In the genomic region with DNA sequence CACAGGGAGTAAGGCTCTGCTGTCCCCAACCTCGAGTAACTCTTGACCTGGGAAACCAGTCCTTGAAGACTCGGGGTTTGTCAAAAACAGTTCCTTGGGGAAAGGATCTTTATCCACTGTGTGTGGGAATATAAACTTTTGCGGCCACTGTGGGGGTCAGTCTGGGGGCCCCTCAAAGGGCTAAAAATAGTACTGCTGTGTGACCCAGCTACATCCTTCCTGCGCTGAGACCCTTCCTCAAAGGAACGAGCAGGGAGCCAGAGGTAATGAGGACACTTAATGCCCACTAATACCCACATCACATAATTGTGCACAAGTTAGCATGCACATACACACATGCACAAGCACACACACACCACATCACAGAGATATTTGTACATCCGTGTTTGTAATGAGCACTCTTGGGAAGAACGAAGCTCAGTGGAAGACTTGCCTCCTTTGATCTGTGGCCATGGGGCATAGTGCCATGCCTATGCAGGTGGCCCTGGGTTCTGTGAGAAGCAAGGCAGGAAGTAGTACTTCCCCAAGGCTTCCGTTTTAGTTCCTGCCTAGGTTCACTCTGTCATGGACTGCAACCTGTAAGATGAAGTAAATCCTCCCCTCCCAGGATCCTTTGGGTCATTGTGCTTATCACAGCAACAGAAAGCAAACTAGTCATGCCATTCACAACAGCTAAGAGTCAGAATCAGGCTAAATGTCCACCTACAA, we compare ENCODE assay signal across 16 mouse cellular contexts. TPM values are rescaled to one million over a fixed set of nuclear protein-coding genes. Genes with fewer than 3 reads are reported as not detected.
A peak's percentile ranks its signal among the peaks of the same experiment; 100 is the strongest.
DNase-seq lines count a peak whose midpoint lies in the region; ATAC-seq and TF ChIP-seq lines count a peak whose summit lies in the region.
"Had no signal": no experiment of that assay in that cellular context is flagged by ENCODE, and none has a peak within 500 bp of the region (broad histone marks: within the 10 kb centered on the region; RNA-seq: fewer than 3 reads in every experiment).

No protein-coding gene starts in this region.

- H3K9me3 ChIP-seq in kidney, embryonic 16.5 days (ENCODE audit: low read length), result no peaks in the 10 kb centered on the region
- H3K9me3 ChIP-seq in intestine, embryonic 16.5 days (ENCODE audit: control insufficient read depth, low read length), result no peaks in the 10 kb centered on the region
- H3K9me3 ChIP-seq: forebrain, embryonic 15.5 days; limb, embryonic 13.5 days; midbrain, embryonic 13.5 days had no signal

- H3K9ac ChIP-seq in kidney, embryonic 16.5 days (replicated peaks; ENCODE audit: low read length), result no peak overlapping the region
- no peak overlapping the region for H3K9ac ChIP-seq in intestine, embryonic 16.5 days (ENCODE audit: low read depth, low read length)
- H3K9ac ChIP-seq: forebrain, embryonic 15.5 days; hindbrain, embryonic 14.5 days; limb, embryonic 13.5 days; midbrain, embryonic 13.5 days had no signal

- no peaks in the 10 kb centered on the region for H3K36me3 ChIP-seq in kidney, embryonic 16.5 days (ENCODE audit: insufficient read depth, low read length)
- no peaks in the 10 kb centered on the region for H3K36me3 ChIP-seq in intestine, embryonic 16.5 days (ENCODE audit: control insufficient read depth, insufficient read depth, low read length)
- H3K36me3 ChIP-seq: forebrain, embryonic 15.5 days; limb, embryonic 13.5 days; midbrain, embryonic 13.5 days had no signal

- peak; percentile 23 for DNase-seq in kidney, postnatal 10 days
- peak; percentile 46 to 47 for DNase-seq in B cell, adult 2 months
- DNase-seq in adrenal gland, postnatal 14 days, result peak; percentile 76
- DNase-seq in layer of hippocampus, adult 2 months (ENCODE audit: low spot score in 2 of 2), result no peak
- DNase-seq in neural tube, embryonic 10.5 days (ENCODE audit: extremely low spot score, low spot score), result no peak
- DNase-seq: cerebellum, adult 18-20 months; layer of hippocampus, adult 9-11 months had no signal

- ATAC-seq in kidney, embryonic 16.5 days (ENCODE audit: low FRiP score, low TSS enrichment), result no peak
- peak; percentile 57 for ATAC-seq in neutrophil, adult 5-6 weeks (ENCODE audit: extremely low read depth, insufficient number of reproducible peaks, low FRiP score, poor library complexity, severe bottlenecking)
- no peak for ATAC-seq in intestine, embryonic 16.5 days
- ATAC-seq: forebrain, embryonic 15.5 days; midbrain, embryonic 13.5 days had no signal

- WGBS in kidney, embryonic 16.5 days, result 61% methylated on average over 8 of the region's 8 CpGs
- 72% methylated on average over 8 of the region's 8 CpGs for WGBS in intestine, embryonic 16.5 days

- no peaks in the 10 kb centered on the region for H3K4me1 ChIP-seq in kidney, embryonic 16.5 days (ENCODE audit: insufficient read depth, low read length)
- no peaks in the 10 kb centered on the region for H3K4me1 ChIP-seq in intestine, embryonic 16.5 days (ENCODE audit: control insufficient read depth, insufficient read depth, low read length)
- H3K4me1 ChIP-seq: forebrain, embryonic 15.5 days; limb, embryonic 13.5 days; midbrain, embryonic 13.5 days had no signal

- no peaks in the 10 kb centered on the region for H3K27me3 ChIP-seq in kidney, embryonic 16.5 days (ENCODE audit: insufficient read depth, low read length)
- H3K27me3 ChIP-seq in intestine, embryonic 16.5 days (replicated peaks; ENCODE audit: control insufficient read depth, insufficient read depth, low read length), result no peaks in the 10 kb centered on the region
- H3K27me3 ChIP-seq: forebrain, embryonic 15.5 days; limb, embryonic 13.5 days; midbrain, embryonic 13.5 days had no signal

- no peak overlapping the region for H3K4me2 ChIP-seq in kidney, embryonic 16.5 days (replicated peaks; ENCODE audit: low read depth, low read length)
- H3K4me2 ChIP-seq in intestine, embryonic 16.5 days (ENCODE audit: low read depth, low read length), result no peak overlapping the region
- H3K4me2 ChIP-seq: forebrain, embryonic 15.5 days; heart, embryonic 11.5 days; hindbrain, embryonic 14.5 days; limb, embryonic 13.5 days; midbrain, embryonic 13.5 days had no signal

- no peak overlapping the region for H3K4me3 ChIP-seq in kidney, embryonic 16.5 days (ENCODE audit: low read length)
- H3K4me3 ChIP-seq in layer of hippocampus, adult 2 months, result no peak overlapping the region
- no peak overlapping the region for H3K4me3 ChIP-seq in intestine, embryonic 16.5 days (ENCODE audit: low read length)
- H3K4me3 ChIP-seq: forebrain, embryonic 15.5 days; limb, embryonic 13.5 days; midbrain, embryonic 13.5 days had no signal

- H3K27ac ChIP-seq in kidney, embryonic 16.5 days (ENCODE audit: low read length), result no peak overlapping the region
- no peak overlapping the region for H3K27ac ChIP-seq in layer of hippocampus, adult 2 months
- H3K27ac ChIP-seq in intestine, embryonic 16.5 days (ENCODE audit: low read length), result no peak overlapping the region
- H3K27ac ChIP-seq: forebrain, embryonic 15.5 days; hindbrain, embryonic 14.5 days; limb, embryonic 13.5 days; midbrain, embryonic 13.5 days had no signal

- TF ChIP-seq CTCF in layer of hippocampus, adult 2 months (conservative IDR thresholded peaks at IDR 0.05), result no peak

RNA-seq across cellular contexts. Expression of gene A430078G23Rik, which starts 25.5 kb away (rescaled TPM):
- 0.16 and 0.19 TPM in 2 replicates for polyA plus RNA-seq in kidney, embryonic 16.5 days (2015; fragmentation: Nextera tagmentation; extraction: Ambion mirVana)
- total RNA-seq in adrenal gland, postnatal 14 days (2021), result 1.9 and 11.6 TPM in 2 replicates
- 140 and 151 TPM in 2 replicates for total RNA-seq in neutrophil, adult 5-6 weeks (2017)
- total RNA-seq in layer of hippocampus, adult 2 months (2021), result not detected
- 0.32 and 0.45 TPM in 2 replicates for polyA plus RNA-seq in intestine, embryonic 16.5 days (2015; fragmentation: Nextera tagmentation; extraction: Ambion mirVana)
- polyA plus RNA-seq: embryonic facial prominence, embryonic 11.5 days; hindbrain, embryonic 14.5 days; midbrain, embryonic 13.5 days had no signal

RNA-seq across cellular contexts. Expression of gene Insr, which starts 48.3 kb away (rescaled TPM):
- polyA plus RNA-seq in kidney, embryonic 16.5 days (2015; fragmentation: Nextera tagmentation; extraction: Ambion mirVana), result 41.0 and 41.4 TPM in 2 replicates
- 121 and 129 TPM in 2 replicates for total RNA-seq in adrenal gland, postnatal 14 days (2021)
- total RNA-seq in neutrophil, adult 5-6 weeks (2017), result 28.7 and 32.2 TPM in 2 replicates
- total RNA-seq in layer of hippocampus, adult 2 months (2021), result 10 to 100 TPM; 51.6 to 53.9 TPM
- polyA plus RNA-seq in intestine, embryonic 16.5 days (2015; fragmentation: Nextera tagmentation; extraction: Ambion mirVana), result 32.5 and 33.2 TPM in 2 replicates

Comparison
In these comparisons a context has a peak if more than half of its experiments do, and no peak if none do; other contexts are left out.
1. DNase-seq: peak in kidney, postnatal 10 days (single experiment), B cell, adult 2 months (2 of 2) and adrenal gland, postnatal 14 days (single experiment); none in layer of hippocampus, adult 2 months (0 of 2) and neural tube, embryonic 10.5 days (single experiment).
2. RNA of gene A430078G23Rik, which starts 25.5 kb away (total RNA-seq): 140 to 151 TPM in neutrophil, adult 5-6 weeks; 1.9 to 11.6 TPM in adrenal gland, postnatal 14 days and not detected in layer of hippocampus, adult 2 months; every median in the first group is over 10 times any median in the second.